Mouse (Mus musculus): ENCODE results near the gene Serpinb9b.

The Serpinb9b gene

DNA sequence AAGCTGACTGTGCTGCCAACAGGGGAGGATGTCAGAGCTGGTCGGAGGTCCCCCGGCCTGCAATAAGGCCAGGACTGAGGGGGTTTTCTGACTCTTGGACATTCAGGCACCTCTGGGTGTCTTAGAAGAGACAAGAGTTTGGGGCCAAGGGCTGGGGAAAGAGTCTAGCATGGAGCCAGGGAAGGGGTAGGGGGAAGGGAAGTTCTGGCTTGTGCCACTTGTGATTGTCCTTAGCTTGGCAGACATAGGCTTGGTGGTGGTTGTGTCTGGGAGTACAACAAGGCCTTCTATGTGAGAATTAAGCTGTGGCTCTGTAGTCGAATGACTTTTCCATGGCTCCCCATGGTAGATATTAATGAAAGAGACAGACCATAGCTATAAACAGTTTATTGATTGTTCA, 16.3 kb downstream of the Serpinb9b start:
- DNase-seq (ENCODE audit: extremely low spot score, low spot score): no peak

DNA sequence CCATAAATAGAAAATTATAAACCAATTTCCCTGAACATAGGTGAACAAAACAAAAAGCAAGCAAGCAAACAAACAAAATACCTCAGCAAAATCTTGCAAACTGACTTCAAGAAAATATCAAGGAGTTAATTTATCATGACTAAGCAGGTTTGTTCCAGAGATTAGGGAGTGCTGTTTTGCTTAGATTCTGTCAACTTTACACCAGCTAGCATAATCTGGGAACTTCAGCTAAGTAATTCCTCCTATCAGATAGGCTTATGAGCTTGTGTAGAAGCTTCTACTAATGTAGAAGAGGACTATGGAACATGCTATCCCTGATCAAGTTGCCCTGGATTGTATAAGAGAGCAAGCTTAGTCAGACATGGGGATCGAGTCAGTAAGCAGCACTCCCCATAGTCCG, 20.0 kb downstream of the Serpinb9b start:
- no peak for DNase-seq (ENCODE audit: extremely low spot score, low spot score)

DNA sequence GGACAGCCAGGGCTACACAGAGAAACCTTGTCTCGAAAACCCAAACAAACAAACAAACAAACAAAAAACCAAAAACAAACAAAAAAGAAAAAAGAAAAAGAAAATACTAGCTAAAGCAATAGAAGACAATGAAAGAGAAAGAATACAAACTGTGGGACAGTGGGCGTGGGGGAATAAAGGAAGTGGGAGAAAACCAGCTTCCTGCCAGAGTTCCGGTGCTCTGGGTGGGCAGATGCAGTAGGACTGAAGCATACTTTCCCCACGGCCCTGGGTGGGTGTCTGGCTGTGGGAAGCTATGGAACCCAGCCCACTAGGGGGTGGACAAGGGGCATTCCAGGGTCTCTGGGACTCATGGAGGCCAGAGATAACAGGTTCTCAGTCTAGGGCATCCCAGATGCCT, 21.0 kb downstream of the Serpinb9b start:
- no peak for DNase-seq (ENCODE audit: extremely low spot score, low spot score)

DNA sequence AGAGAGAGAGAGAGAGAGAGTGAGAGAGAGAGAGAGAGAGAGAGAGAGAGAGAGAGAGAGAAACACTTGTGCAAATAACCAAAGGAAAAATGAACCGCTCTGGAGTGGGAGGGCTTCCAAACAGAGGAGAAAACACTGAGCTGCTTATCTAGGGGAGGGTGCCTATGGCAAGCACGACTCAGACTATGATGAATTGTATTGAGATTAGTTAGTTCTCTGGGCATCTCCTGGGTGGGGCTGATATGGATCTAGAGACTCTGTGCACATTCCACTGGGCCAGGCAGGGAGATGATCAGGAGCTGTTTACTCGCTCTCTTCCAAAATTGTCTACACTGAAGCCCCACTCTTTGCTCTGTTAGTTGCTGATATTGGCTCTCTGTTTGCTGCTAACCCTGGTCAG, 24.5 kb downstream of the Serpinb9b start:
- DNase-seq (ENCODE audit: extremely low spot score, low spot score): no peak

DNA sequence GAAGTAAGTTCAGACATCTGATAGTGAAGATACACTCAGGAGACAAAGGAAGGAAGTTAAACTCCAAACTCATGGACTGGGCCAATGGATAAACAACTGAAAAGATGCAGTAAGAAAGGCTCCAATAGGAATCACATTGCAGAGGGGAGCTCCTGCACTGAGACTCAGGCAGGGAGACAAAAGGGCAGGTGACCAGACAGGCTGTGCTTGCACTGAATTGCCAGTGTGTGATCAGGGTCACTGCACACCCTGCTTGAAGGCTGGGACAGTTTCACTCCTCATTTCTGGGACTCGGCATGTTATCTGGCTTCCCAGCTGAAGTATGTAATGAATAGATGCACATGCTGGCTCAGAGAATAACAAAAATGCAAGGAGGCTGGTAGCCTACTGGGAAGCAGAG, 35.8 kb downstream of the Serpinb9b start:
- DNase-seq (ENCODE audit: extremely low spot score, low spot score): no peak

DNA sequence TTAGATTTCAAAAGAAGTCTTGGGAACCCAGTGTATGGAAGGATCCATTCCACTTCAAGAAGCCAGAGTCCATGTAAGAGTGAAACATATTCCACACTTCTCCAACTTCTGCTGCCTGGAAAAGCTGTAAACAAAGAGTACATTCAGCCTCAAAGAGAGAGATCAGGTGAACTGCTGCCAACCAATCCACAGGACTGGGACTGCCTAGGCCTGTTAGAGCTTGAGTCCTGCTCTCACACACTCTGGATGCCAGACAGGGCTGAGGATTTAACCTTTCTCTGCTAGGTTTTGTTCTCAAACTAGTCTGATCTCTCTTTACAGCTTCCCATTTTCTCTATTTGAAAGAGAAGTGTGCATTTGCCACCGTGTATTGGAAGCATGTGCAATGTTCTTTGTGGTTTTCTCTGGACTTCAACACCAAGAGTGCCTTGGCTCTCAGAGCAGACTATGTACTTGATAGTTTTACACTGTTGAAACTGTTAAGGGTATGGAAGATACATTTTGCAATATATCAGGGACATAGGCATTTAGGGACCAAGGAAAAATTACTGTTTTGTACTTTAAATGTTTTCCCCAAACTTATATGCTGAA, 40.3 kb downstream of the Serpinb9b start:
- no peak for DNase-seq (ENCODE audit: extremely low spot score, low spot score)

DNA sequence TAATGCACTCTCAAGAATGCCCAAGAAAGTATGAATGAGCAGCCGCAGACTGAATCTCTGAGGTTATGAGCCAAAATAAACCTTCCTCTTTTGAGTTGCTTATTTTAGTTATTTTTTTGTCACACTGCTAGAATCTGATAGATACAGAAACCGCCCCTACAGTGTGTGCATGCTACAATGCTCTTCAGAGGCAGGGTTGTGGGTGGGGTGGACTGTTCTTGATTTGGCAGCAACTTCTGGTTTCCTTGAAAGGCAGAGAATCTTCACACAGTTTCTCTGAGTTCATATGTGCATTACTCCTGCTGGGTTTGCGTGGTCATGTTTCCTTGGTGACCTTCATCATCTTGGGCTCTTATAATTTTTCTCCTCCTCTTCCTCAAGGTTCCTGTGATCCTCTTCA, 40.9 kb downstream of the Serpinb9b start:
- no peak for DNase-seq (ENCODE audit: extremely low spot score, low spot score)

DNA sequence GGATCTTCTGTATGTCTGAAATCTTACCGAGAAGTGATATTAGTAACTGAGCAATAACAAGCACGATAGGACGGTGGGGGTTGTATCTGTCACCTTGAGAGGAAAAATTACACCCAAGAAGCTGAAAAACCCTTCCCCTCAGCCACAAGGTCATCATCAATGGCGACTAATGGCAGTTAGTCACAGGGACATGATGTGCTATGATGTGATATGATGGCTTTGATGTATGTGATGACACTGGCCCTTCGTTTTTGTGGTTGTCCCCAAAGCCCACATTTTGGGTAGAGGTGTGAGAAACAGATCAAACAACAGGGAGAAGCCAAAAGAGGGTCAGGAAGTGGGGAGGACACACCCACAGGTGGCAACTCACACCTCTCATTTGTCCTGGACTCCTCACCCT, 44.6 kb downstream of the Serpinb9b start:
- DNase-seq (ENCODE audit: extremely low spot score, low spot score): no peak

DNA sequence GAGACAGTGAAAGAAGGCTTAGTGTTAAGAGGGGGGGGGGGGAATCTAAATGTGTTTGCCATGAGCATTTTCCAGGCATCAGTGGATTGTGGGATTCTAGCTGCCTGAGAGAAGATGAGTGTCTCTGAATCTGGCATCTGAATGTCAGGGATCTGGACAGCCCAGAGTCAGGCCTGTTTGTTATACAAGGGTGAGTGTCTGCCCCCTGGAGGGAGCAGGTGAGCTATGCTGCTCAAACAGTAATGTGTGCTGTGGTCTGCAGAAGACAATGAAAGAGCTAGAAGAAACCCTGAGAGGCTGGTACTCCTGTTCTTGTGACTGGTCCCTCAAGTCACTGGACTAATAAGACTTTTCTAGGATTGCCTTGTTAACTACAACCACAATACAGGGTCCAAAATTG, 46.8 kb downstream of the Serpinb9b start:
- DNase-seq (ENCODE audit: extremely low spot score, low spot score): no peak

DNA sequence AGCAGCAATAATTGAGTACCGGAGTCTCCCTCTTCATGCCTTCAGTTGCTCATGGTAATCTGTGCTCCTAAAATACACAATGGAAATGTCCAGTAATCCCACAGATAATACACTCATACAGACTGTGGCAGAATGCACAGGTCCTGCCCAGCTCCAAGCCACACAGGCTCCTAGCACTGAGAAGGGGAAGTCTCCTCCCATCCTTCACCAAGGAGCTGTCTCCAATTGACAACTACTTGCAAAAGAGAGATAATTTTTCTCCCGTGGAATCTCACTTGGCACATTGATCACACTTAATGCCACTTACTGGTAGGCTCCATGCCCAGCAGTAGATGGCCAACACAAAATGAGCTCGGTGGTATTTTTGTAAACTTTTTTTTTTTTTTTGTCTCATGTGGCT, 49.0 kb downstream of the Serpinb9b start:
- no peak for DNase-seq (ENCODE audit: extremely low spot score, low spot score)

DNA sequence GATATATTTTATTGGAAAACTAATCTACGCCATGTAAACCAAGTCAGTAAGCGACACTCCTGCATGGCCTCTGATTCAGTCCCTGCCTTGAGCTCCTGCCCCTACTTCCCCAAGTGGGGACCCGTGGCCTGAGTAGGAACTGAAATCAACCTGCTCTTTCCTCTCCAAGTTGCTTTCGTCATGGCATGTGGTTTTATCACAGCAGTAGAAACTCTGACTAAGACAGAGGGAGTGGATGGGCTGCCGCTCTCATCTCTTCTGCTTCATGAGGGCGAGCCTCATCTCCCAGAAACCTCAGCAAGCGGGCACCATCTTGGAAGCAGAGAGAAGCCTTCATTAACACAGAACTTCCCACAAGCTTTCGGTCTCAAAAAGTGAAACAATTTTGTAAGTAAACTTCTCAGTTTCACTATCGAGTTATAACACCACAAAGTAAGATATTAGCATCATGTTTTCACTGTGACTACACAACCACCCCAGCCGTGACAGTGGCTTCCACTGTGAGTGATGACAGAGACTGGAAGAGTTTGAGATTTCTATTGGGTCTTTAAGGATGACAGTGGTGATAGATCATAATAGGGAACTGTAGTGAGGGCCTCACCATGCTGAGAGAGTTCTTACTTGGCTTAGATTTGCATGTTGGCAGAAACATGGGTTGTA, 49.9 kb downstream of the Serpinb9b start:
- DNase-seq (ENCODE audit: extremely low spot score, low spot score): no peak

DNA sequence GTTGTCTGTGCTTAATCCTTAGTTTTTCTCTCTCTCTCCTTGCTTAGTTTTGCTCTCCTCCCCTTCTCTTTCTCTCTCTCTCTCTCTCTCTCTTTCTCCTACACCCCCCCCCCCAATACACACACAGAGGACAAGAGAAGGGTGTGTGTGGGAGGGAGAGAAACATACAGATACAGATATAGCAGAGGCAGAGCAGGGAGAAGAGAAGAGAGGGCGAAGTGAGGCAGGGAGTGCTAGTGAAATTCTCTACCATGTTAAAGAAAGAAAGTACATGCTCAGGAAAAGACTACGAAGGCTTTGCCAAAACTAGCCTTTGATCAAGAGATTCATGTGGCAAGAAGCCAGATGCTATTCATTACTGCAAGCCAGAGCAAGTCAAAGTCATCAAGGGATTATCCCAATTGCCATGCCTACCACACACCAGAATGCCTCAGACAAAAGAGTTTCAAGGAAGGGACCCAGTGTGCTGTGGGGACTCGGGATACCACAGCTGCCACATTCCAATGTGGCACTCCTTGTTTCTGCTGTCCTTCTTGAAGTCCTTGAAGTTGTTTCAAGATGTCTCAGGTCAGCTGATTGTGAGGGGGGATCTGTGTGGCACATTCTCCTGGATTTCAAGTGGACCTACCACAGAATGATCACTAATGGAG, 51.0 kb downstream of the Serpinb9b start, which contains the start of gene Serpinb1b:
Gene Serpinb1b (plus strand): TSS at position 520 of the 650 bp plus-strand sequence.
- DNase-seq (ENCODE audit: extremely low spot score, low spot score): no peak

DNA sequence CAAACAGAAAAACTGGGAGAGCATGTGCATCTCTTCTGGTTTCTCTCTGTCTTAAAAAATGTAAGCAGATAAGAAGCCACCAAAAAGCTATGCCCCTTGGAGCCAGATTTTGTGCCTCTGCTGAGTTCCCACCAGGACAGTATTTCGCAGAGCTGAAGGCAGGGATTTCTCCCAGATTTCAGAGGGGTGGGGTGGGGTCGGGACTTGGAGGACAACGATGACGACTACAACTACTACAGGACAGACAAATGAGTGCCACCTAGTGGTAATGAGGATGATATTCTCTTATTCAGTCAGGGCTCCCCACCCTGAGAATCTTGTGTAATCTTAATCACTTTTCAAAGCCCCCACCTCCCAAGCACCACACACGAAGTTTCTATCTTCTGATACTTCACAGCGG, 52.2 kb downstream of the Serpinb9b start:
- peak; percentile 27 for DNase-seq (ENCODE audit: extremely low spot score, low spot score)

DNA sequence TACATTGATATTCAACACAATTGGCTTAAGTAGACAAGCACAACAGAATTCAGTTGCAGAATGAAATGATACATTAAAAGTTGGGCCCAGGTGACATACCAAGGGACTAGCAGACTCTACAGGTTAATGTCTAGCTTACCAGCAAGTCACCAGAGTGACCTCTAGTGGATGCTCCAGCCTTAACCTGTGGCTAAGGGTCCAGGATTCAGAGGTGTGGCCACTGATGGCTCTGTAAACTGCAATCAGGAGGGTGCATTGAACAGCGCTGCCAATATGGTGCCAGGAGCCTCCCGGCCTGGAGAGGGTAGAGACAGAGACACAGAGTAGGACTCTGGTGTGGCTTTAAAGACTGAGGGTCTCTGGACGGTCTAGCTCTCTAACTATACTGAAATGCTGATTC, 53.1 kb downstream of the Serpinb9b start:
- no peak for DNase-seq (ENCODE audit: extremely low spot score, low spot score)

DNA sequence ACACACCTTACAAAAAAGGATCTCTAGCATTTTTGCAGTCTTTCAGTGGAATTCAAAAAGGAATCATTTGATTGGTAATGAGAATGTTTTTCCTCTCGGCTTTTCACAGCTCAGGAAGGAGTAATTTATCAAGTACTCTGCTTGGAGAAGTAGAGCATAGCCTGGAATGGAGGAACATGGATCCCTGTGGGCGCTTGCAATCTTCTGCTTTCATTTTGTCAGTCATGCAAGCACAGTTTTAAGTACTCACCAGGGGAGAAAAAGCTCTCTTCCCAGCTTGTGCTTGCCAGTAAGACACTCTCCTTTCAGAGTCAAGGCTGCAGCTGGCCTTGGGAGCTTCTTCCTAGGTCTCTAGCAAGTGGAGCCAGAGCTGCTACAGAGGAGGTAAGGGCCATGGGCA, 56.6 kb downstream of the Serpinb9b start:
- DNase-seq (ENCODE audit: extremely low spot score, low spot score): no peak

DNA sequence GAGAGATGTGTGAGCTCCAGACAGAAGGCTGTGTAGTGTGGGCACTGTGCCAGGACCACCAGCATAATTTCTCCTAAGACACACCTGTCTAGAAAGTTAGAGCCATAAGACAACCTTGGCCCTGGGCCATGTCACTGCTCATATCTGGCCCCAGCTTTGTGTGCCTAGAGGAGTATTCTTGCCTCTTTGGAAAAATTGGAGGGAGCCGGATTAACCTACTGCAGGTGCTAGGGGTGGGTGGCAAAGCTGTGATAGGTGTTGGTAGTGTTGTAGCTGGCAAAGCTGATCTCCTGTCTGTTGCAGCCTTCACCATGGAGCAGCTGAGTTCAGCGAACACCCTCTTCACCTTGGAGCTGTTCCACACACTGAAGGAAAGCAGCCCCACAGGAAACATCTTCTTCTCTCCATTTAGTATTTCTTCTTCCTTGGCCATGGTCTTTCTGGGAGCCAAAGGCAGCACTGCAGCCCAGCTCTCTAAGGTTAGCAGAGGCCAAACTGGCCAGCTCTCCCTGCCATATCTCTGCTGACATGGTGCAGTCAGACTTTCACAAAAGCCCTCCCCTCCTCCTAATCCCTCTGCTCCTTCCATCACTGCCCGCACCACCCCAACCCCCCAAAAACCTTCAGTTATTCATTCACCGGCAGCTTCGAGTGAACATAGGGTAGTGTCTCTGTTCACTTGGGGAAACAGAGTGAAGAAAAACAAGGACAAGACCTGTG, 57.9 kb downstream of the Serpinb9b start:
- DNase-seq (ENCODE audit: extremely low spot score, low spot score): no peak

DNA sequence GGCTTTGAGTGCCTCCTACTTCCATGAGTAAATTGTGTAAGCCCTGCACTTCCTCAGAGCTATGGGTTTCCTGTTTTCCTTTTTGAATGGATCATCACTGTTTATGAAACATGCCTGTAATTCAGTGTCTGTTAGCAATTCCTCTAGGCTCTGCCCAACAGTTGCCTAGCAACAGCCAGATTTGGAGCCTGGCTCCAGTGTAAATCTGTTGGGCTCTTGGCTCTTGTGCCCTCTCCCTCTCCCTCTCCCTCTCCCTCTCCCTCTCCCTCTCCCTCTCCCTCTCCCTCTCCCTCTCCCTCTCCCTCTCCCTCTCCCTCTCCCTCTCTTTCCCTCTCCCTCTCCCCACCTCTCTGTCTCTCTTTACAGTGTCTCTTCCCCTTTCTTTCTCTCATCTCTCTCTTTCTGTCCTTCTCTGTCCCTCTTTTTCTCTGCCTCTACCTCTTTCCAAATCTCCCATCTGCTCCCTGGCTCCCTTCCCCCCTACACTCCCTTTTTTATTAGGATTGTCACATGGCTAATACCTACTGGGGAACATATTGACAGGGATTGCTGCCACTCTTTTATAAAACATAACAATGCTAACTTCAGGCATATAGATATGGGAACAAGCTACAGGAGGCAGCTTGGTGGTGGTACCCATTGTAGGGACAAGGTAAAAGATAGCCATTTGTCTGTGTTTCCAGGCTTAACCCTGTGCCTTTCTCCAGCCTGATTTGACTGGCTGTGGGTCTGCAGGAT, 58.6 kb downstream of the Serpinb9b start:
- DNase-seq (ENCODE audit: extremely low spot score, low spot score): no peak

DNA sequence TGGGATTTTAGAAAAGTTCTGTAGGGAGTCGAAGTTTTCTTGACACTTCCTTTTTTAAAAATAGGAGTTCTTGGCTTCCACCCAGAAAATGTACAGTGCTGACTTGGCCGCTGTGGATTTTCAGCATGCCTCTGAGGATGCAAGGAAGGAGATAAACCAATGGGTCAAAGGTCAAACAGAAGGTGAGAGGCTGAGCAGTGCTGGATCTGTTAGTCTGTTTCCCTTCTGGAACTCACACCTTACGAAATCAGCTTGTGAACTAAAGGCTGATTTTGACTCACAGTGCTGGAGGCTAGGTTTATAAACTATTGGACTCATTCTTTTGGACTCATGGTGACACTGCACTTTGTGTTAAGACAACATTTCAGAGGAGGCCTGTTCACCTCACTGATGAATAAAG, 62.4 kb downstream of the Serpinb9b start:
- no peak for DNase-seq (ENCODE audit: extremely low spot score, low spot score)

DNA sequence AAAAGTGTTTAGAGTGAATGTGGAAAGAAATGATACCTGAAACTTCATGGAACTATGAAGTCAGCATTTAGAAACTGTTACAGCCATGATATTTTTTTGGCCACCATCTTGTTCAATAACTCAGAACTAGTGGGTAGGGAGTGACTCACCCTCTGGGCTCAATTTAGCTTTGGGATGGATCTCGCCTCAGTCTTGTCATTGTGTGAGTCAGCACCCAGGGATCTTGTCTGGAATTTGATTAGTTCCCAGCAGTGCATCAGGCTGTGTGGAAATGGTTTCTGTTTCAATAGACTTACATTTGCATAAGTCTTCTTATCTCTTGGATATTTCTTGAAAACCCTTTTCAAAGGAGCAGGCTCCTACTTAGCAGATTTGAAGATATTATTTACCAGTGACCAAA, 63.3 kb downstream of the Serpinb9b start:
- no peak for DNase-seq (ENCODE audit: extremely low spot score, low spot score)

DNA sequence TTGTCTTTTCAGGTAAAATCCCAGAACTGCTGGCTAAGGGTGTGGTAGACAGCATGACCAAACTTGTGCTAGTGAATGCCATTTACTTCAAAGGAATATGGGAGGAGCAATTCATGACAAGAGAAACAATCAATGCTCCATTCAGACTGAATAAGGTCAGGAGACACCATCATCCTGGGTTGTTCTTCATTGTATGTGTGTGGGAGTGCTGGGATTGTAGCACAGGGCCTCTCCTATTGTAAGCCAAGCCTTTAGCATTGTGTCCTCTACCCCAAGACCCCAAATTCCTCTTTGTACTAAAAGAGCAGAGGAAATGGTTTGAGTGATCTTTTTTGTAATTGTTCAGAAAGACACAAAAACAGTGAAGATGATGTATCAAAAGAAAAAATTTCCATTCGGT, 64.1 kb downstream of the Serpinb9b start:
- DNase-seq (ENCODE audit: extremely low spot score, low spot score): no peak

All from neural tube, embryonic 10.5 days (tissue).